Mouse (Mus musculus): ENCODE measurements at regions not wholly inside any gene's neighbourhood (a gene's known extent, or its start where the extent isn't known, plus 50 kb on each side); places are given as distances from the start of the nearest gene placed in this dataset.

DNA sequence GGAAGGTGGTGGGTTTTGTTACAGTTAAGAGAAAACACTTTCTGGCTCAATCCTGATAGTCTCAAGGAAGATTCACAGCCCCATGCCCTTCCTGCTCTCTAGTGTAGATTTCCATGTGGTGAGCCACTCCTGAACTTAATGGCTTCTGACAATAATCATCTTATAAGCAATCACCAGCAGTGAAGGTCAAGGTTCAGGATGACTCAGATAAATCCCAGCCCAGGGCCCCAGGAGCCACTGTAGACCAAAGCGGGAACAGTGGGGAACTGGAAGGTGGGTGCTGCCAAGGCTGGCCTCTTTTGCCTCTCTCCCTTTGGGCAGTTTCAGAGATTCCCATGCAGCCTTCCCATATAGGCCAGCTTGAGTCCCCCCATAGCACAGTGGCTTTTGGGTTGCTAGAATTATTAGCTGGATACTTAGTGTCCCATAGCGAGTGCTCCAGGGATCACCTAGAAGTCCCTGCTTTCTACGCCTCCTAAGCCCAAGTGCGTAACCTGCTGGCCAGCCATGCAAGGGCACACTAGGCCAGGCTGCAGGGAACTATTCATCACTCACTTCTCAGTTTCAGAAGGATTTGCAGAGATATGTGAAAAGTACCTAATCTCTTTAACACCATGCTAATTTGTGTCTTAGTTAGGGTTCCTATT lies 885.9 kb upstream of the Car8 start:
- TF ChIP-seq CTCF (IDR thresholded peaks at IDR 0.05; ENCODE audit: extremely low read depth, insufficient read length, insufficient replicate concordance, low read depth, low read length) (no peak), POLR2A (IDR thresholded peaks at IDR 0.05; ENCODE audit: low read depth, low read length) (no peak)

All from small intestine, adult 2 months (tissue).